Mouse (Mus musculus): Measurements from ENCODE around the gene Gimap4. TPM values are rescaled to one million over a fixed set of nuclear protein-coding genes. Genes with fewer than 3 reads are reported as not detected.

Gimap4 gene
- total RNA-seq (2023): 0.29 TPM in 1 of 2 replicates, not detected in the other

GRCm38 (mm10) chr6:48684319-48684718 lies at the start of gene Gimap4:
Gimap4 (plus strand) TSS chr6:48684549.

DNA sequence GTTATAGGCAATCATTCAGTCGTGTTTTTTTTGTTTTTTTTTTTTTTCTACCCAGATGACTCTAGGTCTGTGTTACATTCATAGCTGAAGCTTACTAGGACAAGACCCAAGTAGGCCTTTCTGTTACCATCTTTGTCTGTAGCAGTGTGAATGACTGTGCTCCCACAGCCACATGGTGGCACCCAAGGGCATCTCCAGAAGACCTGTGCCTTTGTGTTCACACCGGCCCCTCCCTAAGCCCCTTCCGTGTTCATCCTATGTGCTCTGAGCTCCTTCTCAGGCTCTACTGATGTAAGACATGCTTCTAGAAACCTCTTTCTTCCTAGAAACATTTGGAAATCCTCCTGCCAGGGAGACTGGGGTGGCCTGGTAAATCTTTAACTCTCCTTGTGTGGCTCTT lies 37.4 kb upstream of the Gimap4 start, which contains the start of gene Gimap8:
Gimap8 (plus strand) TSS at position 240 of the 400 bp plus-strand sequence.

GRCm38 (mm10) chr6:48675931-48676859 lies 8.2 kb upstream of the Gimap4 start, which contains the start of gene Gimap9:
Gimap9 (plus strand) TSS chr6:48676129.

GRCm38 (mm10) chr6:48718455-48718854 lies 34.1 kb downstream of the Gimap4 start, which contains the start of the genes Gm28053 and Gimap7:
Gm28053 (plus strand) TSS chr6:48718607.
Gimap7 (plus strand) TSS chr6:48718621.

GRCm38 (mm10) chr6:48738961-48739779 lies 54.8 kb downstream of the Gimap4 start, which contains the start of gene Gimap1:
Gimap1 (plus strand) TSS chr6:48739054.

Other genes with a start within 250 kb of the Gimap4 start
- 8.6 and 11.1 TPM in 2 replicates for gene Zfp467, start 238.7 kb upstream of the Gimap4 start, total RNA-seq (2023)
- 0.16 TPM in 1 of 2 replicates, not detected in the other for gene Sspo, start 236.3 kb upstream of the Gimap4 start, total RNA-seq (2023)
- 0.45 TPM in 1 of 2 replicates, not detected in the other for gene Atp6v0e2, start 146.9 kb upstream of the Gimap4 start, total RNA-seq (2023)
- gene Lrrc61, start 129.8 kb upstream of the Gimap4 start, total RNA-seq (2023): 22.5 and 23.0 TPM in 2 replicates
- not detected in 2 replicates for gene Rarres2, start 111.8 kb upstream of the Gimap4 start, total RNA-seq (2023)
- not detected in 2 replicates for gene Gm45021, start 94.9 kb upstream of the Gimap4 start, total RNA-seq (2023)
- 2.2 and 2.9 TPM in 2 replicates for gene Repin1, start 90.7 kb upstream of the Gimap4 start, total RNA-seq (2023)
- gene Gm44965, start 90.6 kb upstream of the Gimap4 start, total RNA-seq (2023): 2.2 TPM in 1 of 2 replicates, not detected in the other
- gene Zfp775, start 82.5 kb upstream of the Gimap4 start, total RNA-seq (2023): 0.32 and 0.57 TPM in 2 replicates
- not detected in 2 replicates for gene AI854703, start 57.8 kb upstream of the Gimap4 start, total RNA-seq (2023)
- gene Gimap8, start 37.3 kb upstream of the Gimap4 start, total RNA-seq (2023): 0.11 and 0.38 TPM in 2 replicates
- gene Gimap9, start 8.4 kb upstream of the Gimap4 start, total RNA-seq (2023): 2.1 and 3.1 TPM in 2 replicates
- 3.2 and 3.3 TPM in 2 replicates for gene Gimap6, start 23.7 kb downstream of the Gimap4 start, total RNA-seq (2023)
- not detected in 2 replicates for gene Gm28053, start 34.1 kb downstream of the Gimap4 start, total RNA-seq (2023)
- gene Gimap7, start 34.1 kb downstream of the Gimap4 start, total RNA-seq (2023): not detected in 2 replicates
- 0.32 TPM in 1 of 2 replicates, not detected in the other for gene Gimap1, start 54.5 kb downstream of the Gimap4 start, total RNA-seq (2023)
- 0.57 TPM in 1 of 2 replicates, not detected in the other for gene Gimap5, start 61.6 kb downstream of the Gimap4 start, total RNA-seq (2023)
- 0.20 and 0.22 TPM in 2 replicates for gene Gimap3, start 86.3 kb downstream of the Gimap4 start, total RNA-seq (2023)
- 6.0 and 6.9 TPM in 2 replicates for gene Tmem176a, start 156.4 kb downstream of the Gimap4 start, total RNA-seq (2023)
- gene Tmem176b, start 156.9 kb downstream of the Gimap4 start, total RNA-seq (2023): 11.2 and 12.8 TPM in 2 replicates
- gene Aoc1, start 188.3 kb downstream of the Gimap4 start, total RNA-seq (2023): 0.60 TPM in 1 of 2 replicates, not detected in the other
- not detected in 2 replicates for gene 1600015I10Rik, start 245.3 kb downstream of the Gimap4 start, total RNA-seq (2023)

Data from neutrophil, adult 65 days (primary cell).